Mouse (Mus musculus) embryonic facial prominence, embryonic 14.5 days (tissue): ENCODE data around the gene Hmcn1. TPM values are rescaled to one million over a fixed set of nuclear protein-coding genes. Genes with fewer than 3 reads are reported as not detected.

Source experiments
- ATAC-seq: fragments of 200-750 bp; cut with Nextera tagmentation; 2 replicates; pipeline ENCODE4 v1.8.0; 2017; ENCODE audit warnings: low read depth, moderate number of reproducible peaks, moderate TSS enrichment
- DNase-seq: peaks from one replicate; pipeline ENCODE4 v3.0.0-alpha.2; 2015; ENCODE audit warnings: low spot score
- H3K27ac ChIP-seq: fragments of 300-500 bp; sonication (generic); replicated peaks from 2 replicates; pipeline ENCODE4 v1.5.1; 2014; ENCODE audit warnings: low read depth, mild to moderate bottlenecking, low read length, moderate library complexity
- H3K27me3 ChIP-seq: fragments of 300-500 bp; sonication (generic); replicated peaks from 2 replicates; pipeline ENCODE4 v1.6.1; 2014; ENCODE audit warnings: low read length; ENCODE audit not compliant: control insufficient read depth, insufficient read depth
- H3K36me3 ChIP-seq: fragments of 300-500 bp; sonication (generic); 2 replicates; pipeline ENCODE4 v1.6.1; 2014; ENCODE audit warnings: low read length, mixed read lengths; ENCODE audit not compliant: control insufficient read depth, insufficient read depth
- H3K4me1 ChIP-seq: fragments of 300-500 bp; sonication (generic); 2 replicates; pipeline ENCODE4 v1.6.1; 2014; ENCODE audit warnings: antibody characterized with exemption, low read length; ENCODE audit not compliant: control insufficient read depth, insufficient read depth
- H3K4me2 ChIP-seq: fragments of 300-500 bp; sonication (generic); 2 replicates; pipeline ENCODE4 v1.6.1; 2014; ENCODE audit warnings: low read depth, mild to moderate bottlenecking, low read length, moderate library complexity, mixed read lengths
- H3K4me3 ChIP-seq: fragments of 300-500 bp; sonication (generic); 2 replicates; pipeline ENCODE4 v1.5.1; 2014; ENCODE audit warnings: low read depth, mild to moderate bottlenecking, low read length
- H3K9ac ChIP-seq: fragments of 300-500 bp; sonication (generic); 2 replicates; pipeline ENCODE4 v1.6.1; 2014; ENCODE audit warnings: low read depth, mild to moderate bottlenecking, low read length, moderate library complexity, mixed read lengths
- H3K9me3 ChIP-seq: fragments of 300-500 bp; sonication (generic); 2 replicates; pipeline ENCODE4 v1.6.1; 2016; ENCODE audit warnings: low read length; ENCODE audit not compliant: control insufficient read depth
- WGBS: fragments of 180-500 bp; shearing (Covaris S2); extraction: QIAGEN DNeasy Blood & Tissue Kit; methylation state at CpG from one replicate; pipeline ENCODE4 v1.1.7; 2014; 5-methylcytosine and 5-hydroxymethylcytosine counted together
- polyA plus RNA-seq: library from polyadenylated mRNA; unstranded; fragments of >200 nt; fragmentation: Nextera tagmentation; extraction: Ambion mirVana; gene quantifications from 2 replicates; pipeline ENCODE4 v1.2.1, GENCODE M21; 2014

The Hmcn1 gene
- polyA plus RNA-seq, 1 experiment from 2014 or later, result 30.7 TPM

GRCm38 (mm10) chr1:150681433-150681832 lies 311.8 kb downstream of the Hmcn1 start:
- Histone ChIP-seq H3K27me3 (no peaks in the 10 kb centered on the region), H3K9ac (no peak overlapping the region), H3K4me1 (peaks cover 11% of the 10 kb centered on the region; the same call in 1 of the 2 replicates), H3K9me3 (no peaks in the 10 kb centered on the region), H3K4me2 (no peak overlapping the region; the same call in 1 of the 2 replicates), H3K27ac (no peak overlapping the region; the same call in 1 of the 2 replicates), H3K4me3 (no peak overlapping the region), H3K36me3 (peaks cover 15% of the 10 kb centered on the region; the same call in 1 of the 2 replicates)
- no peak for DNase-seq
- WGBS, result 70% methylated on average over 3 of the region's 3 CpGs
- ATAC-seq, result no peak

GRCm38 (mm10) chr1:150681006-150681405 lies 312.2 kb downstream of the Hmcn1 start:
- 62% methylated on average over 15 of the region's 15 CpGs for WGBS
- peaks cover 14% of the 10 kb centered on the region for H3K36me3 ChIP-seq
- H3K4me3 ChIP-seq, result no peak overlapping the region
- H3K4me2 ChIP-seq, result no peak overlapping the region; the same call in 1 of the 2 replicates
- ATAC-seq (no peak), DNase-seq (no peak)
- H3K9ac ChIP-seq, result no peak overlapping the region
- peaks cover 11% of the 10 kb centered on the region; the same call in 1 of the 2 replicates for H3K4me1 ChIP-seq
- no peaks in the 10 kb centered on the region for H3K9me3 ChIP-seq
- peak overlapping the region; percentile 44 for H3K27ac ChIP-seq
- H3K27me3 ChIP-seq, result no peaks in the 10 kb centered on the region

GRCm38 (mm10) chr1:150680345-150680744 lies 312.9 kb downstream of the Hmcn1 start:
- DNase-seq (peak; percentile 70), ATAC-seq (peak; percentile 47; the same call in 1 of the 2 replicates)
- Histone ChIP-seq H3K9ac (no peak overlapping the region), H3K4me3 (no peak overlapping the region), H3K4me2 (0 out of 2 replicates have a peak overlapping the region, but pooled peaks have one; percentile 3), H3K36me3 (peaks cover 14% of the 10 kb centered on the region), H3K4me1 (peaks cover 11% of the 10 kb centered on the region; the same call in 1 of the 2 replicates), H3K9me3 (no peaks in the 10 kb centered on the region), H3K27me3 (no peaks in the 10 kb centered on the region), H3K27ac (peak overlapping the region; percentile 44)
- WGBS, result 46% methylated on average over 4 of the region's 4 CpGs

GRCm38 (mm10) chr1:150645314-150645713 lies 347.9 kb downstream of the Hmcn1 start:
- no peak for ATAC-seq
- no peak overlapping the region for H3K9ac ChIP-seq
- H3K4me1 ChIP-seq, result no peaks in the 10 kb centered on the region
- no peak overlapping the region for H3K27ac ChIP-seq
- peaks cover 50% of the 10 kb centered on the region for H3K36me3 ChIP-seq
- H3K9me3 ChIP-seq, result peaks cover 9% of the 10 kb centered on the region
- DNase-seq, result no peak
- no peak overlapping the region for H3K4me3 ChIP-seq
- no peak overlapping the region for H3K4me2 ChIP-seq
- 76% methylated on average over 1 of the region's 1 CpGs for WGBS
- no peaks in the 10 kb centered on the region for H3K27me3 ChIP-seq

- no peaks in the 10 kb centered on the region for H3K27me3 ChIP-seq
- no peak overlapping the region for H3K4me2 ChIP-seq
- no peak overlapping the region for H3K4me3 ChIP-seq
- H3K36me3 ChIP-seq, result peaks cover 16% of the 10 kb centered on the region; the same call in 1 of the 2 replicates
- peak; percentile 52 for DNase-seq
- no peak overlapping the region for H3K27ac ChIP-seq
- WGBS, result 49% methylated on average over 6 of the region's 6 CpGs
- no peak overlapping the region for H3K9ac ChIP-seq
- H3K4me1 ChIP-seq, result no peaks in the 10 kb centered on the region
- no peaks in the 10 kb centered on the region for H3K9me3 ChIP-seq
- ATAC-seq, result no peak
Observed at GRCm38 (mm10) chr1:150639522-150639921, 353.7 kb downstream of the Hmcn1 start.

GRCm38 (mm10) chr1:150632506-150632905 lies 360.7 kb downstream of the Hmcn1 start:
- ATAC-seq (no peak), DNase-seq (no peak)
- no peaks in the 10 kb centered on the region for H3K9me3 ChIP-seq
- H3K36me3 ChIP-seq, result peaks cover 23% of the 10 kb centered on the region
- no peak overlapping the region for H3K9ac ChIP-seq
- H3K4me1 ChIP-seq, result 0 out of 2 replicates have a peak, but pooled peaks cover 3% of the 10 kb centered on the region
- no peaks in the 10 kb centered on the region for H3K27me3 ChIP-seq
- no peak overlapping the region for H3K4me3 ChIP-seq
- 71% methylated on average over 4 of the region's 4 CpGs for WGBS
- no peak overlapping the region for H3K27ac ChIP-seq
- no peak overlapping the region for H3K4me2 ChIP-seq

GRCm38 (mm10) chr1:150631856-150632171 lies 361.4 kb downstream of the Hmcn1 start:
- Histone ChIP-seq H3K27ac (no peak overlapping the region), H3K4me2 (no peak overlapping the region), H3K27me3 (no peaks in the 10 kb centered on the region), H3K9ac (no peak overlapping the region), H3K4me3 (no peak overlapping the region), H3K9me3 (no peaks in the 10 kb centered on the region), H3K36me3 (peaks cover 29% of the 10 kb centered on the region), H3K4me1 (0 out of 2 replicates have a peak, but pooled peaks cover 3% of the 10 kb centered on the region)
- DNase-seq (peak; percentile 58), ATAC-seq (peak; percentile 65; the same call in 1 of the 2 replicates)
- whole genome bisulfite sequencing, result 65% methylated on average over 3 of the region's 3 CpGs

- Histone ChIP-seq H3K27me3 (no peaks in the 10 kb centered on the region), H3K9ac (no peak overlapping the region), H3K4me2 (peak overlapping the region; percentile 23; the same call in 1 of the 2 replicates), H3K27ac (no peak overlapping the region; the same call in 1 of the 2 replicates), H3K9me3 (no peaks in the 10 kb centered on the region), H3K36me3 (peaks cover 31% of the 10 kb centered on the region), H3K4me3 (no peak overlapping the region), H3K4me1 (0 out of 2 replicates have a peak, but pooled peaks cover 3% of the 10 kb centered on the region)
- ATAC-seq, result peak; percentile 37; the same call in 1 of the 2 replicates
- peak; percentile 86 for DNase-seq
- 51% methylated on average over 17 of the region's 17 CpGs for WGBS
Observed at GRCm38 (mm10) chr1:150631035-150631855, 362.0 kb downstream of the Hmcn1 start.
